8 mouse cellular contexts compared by ENCODE assay signal in genomic region chr12:30372933-30373501, GRCm38 (mm10). TPM values are rescaled to one million over a fixed set of nuclear protein-coding genes. Genes with fewer than 3 reads are reported as not detected.
DNase-seq lines count a peak whose midpoint lies in the region; ATAC-seq and TF ChIP-seq lines count a peak whose summit lies in the region.

Gene Sntg2, minus strand, starts transcription at chr12:30373375.

- no peaks in the 10 kb centered on the region for H3K9me3 ChIP-seq in hindbrain, embryonic 16.5 days (ENCODE audit: control insufficient read depth, low read length)
- no peaks in the 10 kb centered on the region for H3K9me3 ChIP-seq in lung, postnatal 0 days (ENCODE audit: low read length)

- H3K36me3 ChIP-seq in hindbrain, embryonic 16.5 days (ENCODE audit: control insufficient read depth, insufficient read depth, low read length) = no peaks in the 10 kb centered on the region
- no peaks in the 10 kb centered on the region for H3K36me3 ChIP-seq in lung, postnatal 0 days (ENCODE audit: insufficient read depth, low read length)

- H3K4me2 ChIP-seq in hindbrain, embryonic 16.5 days (ENCODE audit: low read length) = peak within 1 kb of the TSS; percentile 88
- peak within 1 kb of the TSS; percentile 85 for H3K4me2 ChIP-seq in lung, postnatal 0 days (replicated peaks; ENCODE audit: low read depth, low read length)

- peak; percentile 98 for ATAC-seq in hindbrain, embryonic 16.5 days
- peak; percentile 99 for ATAC-seq in lung, postnatal 0 days

- no peaks in the 10 kb centered on the region for H3K27me3 ChIP-seq in hindbrain, embryonic 16.5 days (replicated peaks; ENCODE audit: control insufficient read depth, insufficient read depth, low read length)
- no peaks in the 10 kb centered on the region for H3K27me3 ChIP-seq in lung, postnatal 0 days (replicated peaks; ENCODE audit: insufficient read depth, low read length)

- no peak within 1 kb of the TSS; the same call in 1 of the 2 replicates for H3K27ac ChIP-seq in hindbrain, embryonic 16.5 days (ENCODE audit: low read depth, low read length)
- H3K27ac ChIP-seq in lung, postnatal 0 days (ENCODE audit: low read length) = no peak within 1 kb of the TSS

- H3K4me3 ChIP-seq in hindbrain, embryonic 16.5 days (ENCODE audit: low read length) = peak within 1 kb of the TSS; percentile 73
- H3K4me3 ChIP-seq in lung, postnatal 0 days (ENCODE audit: low read depth, low read length) = peak within 1 kb of the TSS; percentile 40

- peak within 1 kb of the TSS; percentile 81 for H3K9ac ChIP-seq in hindbrain, embryonic 16.5 days (ENCODE audit: low read depth, low read length)
- H3K9ac ChIP-seq in lung, postnatal 0 days (replicated peaks; ENCODE audit: low read depth) = peak within 1 kb of the TSS; percentile 16; the same call in 1 of the 2 replicates

- H3K4me1 ChIP-seq in hindbrain, embryonic 16.5 days (ENCODE audit: control insufficient read depth, insufficient read depth, low read depth, low read length) = peaks cover 3% of the 10 kb centered on the region; the same call in 1 of the 2 replicates
- peaks cover 3% of the 10 kb centered on the region; the same call in 1 of the 2 replicates for H3K4me1 ChIP-seq in lung, postnatal 0 days (ENCODE audit: insufficient read depth, low read depth, low read length)

- under 1% methylated on average over 32 of the region's 39 CpGs for WGBS in hindbrain, embryonic 16.5 days
- WGBS in lung, postnatal 0 days = 2% methylated on average over 12 of the region's 39 CpGs

- peak; percentile 61 for TF ChIP-seq CTCF in lung, postnatal 0 days (IDR thresholded peaks at IDR 0.05)

- DNase-seq in adrenal gland, adult 18-20 months (ENCODE audit: low spot score in 2 of 2) = peak; percentile 67 to 72
- peak; percentile 92 for DNase-seq in embryo, embryonic 10 days (ENCODE audit: low spot score)
- peak; percentile 80 for DNase-seq in gastrocnemius, postnatal 10 days
- DNase-seq in layer of hippocampus, postnatal 25 days (ENCODE audit: extremely low spot score in 1 of 2, low spot score in 1 of 2) = peak; percentile 60 to 62
- DNase-seq in lung, postnatal 0 days (ENCODE audit: low spot score) = peak; percentile 91
- DNase-seq in retina, postnatal 7 days (ENCODE audit: low read depth, low spot score) = peak; percentile 68
- DNase-seq in urinary bladder, adult 2 months (ENCODE audit: low spot score) = peak; percentile 74

- no peak for TF ChIP-seq EP300 in lung, postnatal 0 days (IDR thresholded peaks at IDR 0.05)

RNA-seq across cellular contexts. Expression of gene Sntg2, which starts in this region (rescaled TPM):
- total RNA-seq in adrenal gland, adult 18-20 months (2021) = under 1 TPM; 0.70 to 0.77 TPM
- total RNA-seq in gastrocnemius, postnatal 10 days (2021) = under 1 TPM; 0.70 to 0.99 TPM
- 4.4 and 6.2 TPM in 2 replicates for polyA plus RNA-seq in hindbrain, embryonic 16.5 days (2015; fragmentation: Nextera tagmentation; extraction: Ambion mirVana)
- total RNA-seq in layer of hippocampus, postnatal 25 days (2021) = 1 to 10 TPM; 4.9 to 7.1 TPM
- polyA plus RNA-seq in lung, postnatal 0 days (2015; fragmentation: Nextera tagmentation; extraction: Ambion mirVana) = 5.3 and 8.0 TPM in 2 replicates
- polyA plus RNA-seq in urinary bladder, adult 2 months (2012; rRNA removed) = 64.7 and 68.9 TPM in 2 replicates

Comparison
In these comparisons a context has a peak if more than half of its experiments do, and no peak if none do; other contexts are left out.
1. Peak in DNase-seq in adrenal gland, adult 18-20 months; RNA of the gene not detected or under 1 TPM.
2. Peak in DNase-seq in gastrocnemius, postnatal 10 days; RNA of the gene not detected or under 1 TPM.